Mouse (Mus musculus) gastrocnemius, postnatal 10 days (tissue): ENCODE results near the gene Ndfip2. TPM values are rescaled to one million over a fixed set of nuclear protein-coding genes. Genes with fewer than 3 reads are reported as not detected.

ENCODE experiments used
- DNase-seq: peaks from one replicate; pipeline ENCODE4 v3.0.0; 2021; ENCODE audit warnings: mixed read lengths
- total RNA-seq, 2 experiments: library from RNA; stranded (reverse); gene quantifications; 2 replicates each; pipeline ENCODE4 v1.2.3; 2021

Ndfip2 gene
- total RNA-seq, 2 experiments from 2014 or later: 17.9 to 19.4 TPM

- DNase-seq: no peak
Measured at GRCm38 (mm10) chr14:105284062-105284461, 25.7 kb downstream of the Ndfip2 start.

GRCm38 (mm10) chr14:105287557-105287956 lies 29.2 kb downstream of the Ndfip2 start:
- DNase-seq: no peak

DNA sequence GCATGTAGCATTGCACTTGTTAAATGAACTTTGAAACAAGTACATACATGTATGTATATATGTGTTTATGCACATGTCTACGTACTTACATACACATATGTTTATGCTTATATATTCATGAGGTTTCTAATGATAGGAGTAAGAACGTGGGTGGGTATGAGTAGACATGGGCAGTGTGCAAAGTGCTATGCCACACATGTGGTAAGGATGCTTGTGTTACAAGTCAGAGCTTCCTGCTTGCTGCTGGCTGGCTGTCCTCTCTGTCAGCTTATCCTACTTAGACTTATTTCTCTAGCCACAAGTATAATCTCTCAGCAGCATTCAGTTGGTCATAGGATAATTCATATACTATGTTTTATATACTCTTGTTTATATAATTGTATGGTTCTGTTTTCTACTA lies 29.6 kb downstream of the Ndfip2 start:
- no peak for DNase-seq

DNA sequence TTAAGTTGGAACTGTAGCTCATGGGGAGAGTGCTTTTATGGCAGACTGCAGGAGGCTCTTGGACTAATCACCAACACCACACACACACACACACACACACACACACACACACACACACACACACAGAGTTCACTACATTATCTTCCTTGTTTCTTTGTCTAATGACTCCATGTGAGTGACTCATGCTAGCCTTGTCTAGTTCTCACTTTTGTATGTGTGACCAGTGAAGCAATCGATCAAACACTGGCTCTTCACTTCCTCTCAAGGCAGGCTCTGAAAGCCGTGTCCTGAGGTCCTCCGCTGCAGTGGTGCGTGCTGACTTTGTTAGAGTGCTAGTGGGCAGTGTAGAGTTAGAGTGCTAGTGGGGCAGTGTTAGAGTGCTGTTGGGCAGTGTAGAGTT lies 30.2 kb downstream of the Ndfip2 start:
- no peak for DNase-seq

DNA sequence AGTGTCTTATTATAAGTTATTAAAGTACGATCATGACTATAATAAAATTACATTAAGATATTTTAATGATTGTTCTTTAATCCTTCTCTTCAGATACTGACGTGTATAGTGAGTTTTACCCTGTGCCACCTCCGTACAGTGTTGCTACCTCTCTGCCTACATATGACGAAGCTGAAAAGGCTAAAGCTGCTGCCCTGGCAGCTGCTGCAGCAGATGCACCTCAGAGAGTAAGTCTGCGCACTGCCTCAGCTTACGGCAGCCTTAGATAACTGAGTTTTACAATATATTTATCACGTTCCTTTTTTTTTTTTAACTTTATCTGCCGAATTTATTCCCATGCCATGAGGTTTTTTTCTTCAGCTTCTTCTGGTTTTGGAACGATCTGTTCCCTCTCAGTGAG lies 33.8 kb downstream of the Ndfip2 start:
- DNase-seq: no peak

GRCm38 (mm10) chr14:105293777-105294176 lies 35.4 kb downstream of the Ndfip2 start:
- no peak for DNase-seq

GRCm38 (mm10) chr14:105295820-105296582 lies 37.6 kb downstream of the Ndfip2 start:
- DNase-seq: no peak

DNA sequence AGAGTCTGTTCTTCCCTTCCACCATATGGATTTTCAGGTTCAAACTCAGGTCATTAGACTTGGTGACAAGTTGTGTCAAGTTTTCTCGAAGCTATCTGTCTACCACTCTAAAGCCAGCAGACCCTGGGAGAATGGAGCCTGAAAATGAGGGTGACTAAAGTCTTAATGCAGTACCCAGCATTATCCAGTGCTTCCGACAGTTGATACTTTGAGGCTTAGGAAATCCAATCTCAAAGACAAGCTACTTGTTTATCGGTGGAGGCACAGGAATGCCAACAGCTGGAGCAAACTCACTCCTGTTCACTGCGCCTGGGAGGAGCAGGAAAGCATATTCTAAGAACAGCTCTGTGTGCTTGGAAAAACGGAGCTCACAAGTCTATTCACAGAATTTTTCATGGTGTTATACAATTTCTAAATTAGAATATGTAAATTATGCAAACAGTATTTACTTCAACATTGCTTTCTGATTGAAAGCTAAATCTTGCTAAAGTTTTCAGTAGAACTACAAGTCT lies 41.4 kb downstream of the Ndfip2 start:
- DNase-seq: no peak

DNA sequence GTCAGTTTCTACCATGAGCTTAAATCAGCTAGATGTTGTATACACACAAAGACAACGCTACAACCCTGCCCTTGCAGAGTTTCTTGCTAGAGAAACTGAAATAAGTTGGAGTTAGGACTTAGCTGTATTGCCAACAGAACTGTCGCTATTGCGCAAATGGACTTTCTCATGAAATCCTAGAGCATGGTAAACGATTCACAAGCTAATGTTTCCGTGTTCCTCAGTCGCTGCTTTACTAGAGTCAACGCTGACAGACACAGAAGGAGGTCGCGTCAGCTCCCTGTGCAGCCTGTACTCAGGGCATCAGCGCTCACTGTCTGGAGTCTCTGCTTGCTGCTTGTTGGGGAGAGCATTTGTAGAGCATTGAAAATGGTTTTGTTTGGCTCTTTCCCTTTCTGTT lies 42.2 kb downstream of the Ndfip2 start:
- no peak for DNase-seq

DNA sequence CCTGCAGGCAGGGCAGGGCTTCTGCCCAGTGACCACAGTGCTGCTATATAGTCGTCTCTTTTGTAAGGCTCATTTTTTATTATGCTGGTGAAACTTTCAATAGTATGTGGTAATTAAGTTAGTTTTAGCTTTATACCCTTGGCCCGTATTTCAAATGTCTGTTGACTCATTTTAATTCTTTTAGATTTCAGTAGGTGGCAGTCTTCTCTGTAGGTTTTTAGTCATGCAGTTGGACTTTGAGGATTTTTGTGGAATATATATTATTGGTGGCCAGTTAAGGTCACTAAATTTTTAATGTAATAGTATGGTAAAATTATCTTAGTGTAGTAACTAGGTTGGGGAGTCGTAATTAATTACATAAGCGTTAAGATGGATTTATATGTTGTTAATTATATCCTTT lies 44.3 kb downstream of the Ndfip2 start:
- no peak for DNase-seq

- DNase-seq: no peak
Measured at GRCm38 (mm10) chr14:105307716-105308115, 49.3 kb downstream of the Ndfip2 start.

DNA sequence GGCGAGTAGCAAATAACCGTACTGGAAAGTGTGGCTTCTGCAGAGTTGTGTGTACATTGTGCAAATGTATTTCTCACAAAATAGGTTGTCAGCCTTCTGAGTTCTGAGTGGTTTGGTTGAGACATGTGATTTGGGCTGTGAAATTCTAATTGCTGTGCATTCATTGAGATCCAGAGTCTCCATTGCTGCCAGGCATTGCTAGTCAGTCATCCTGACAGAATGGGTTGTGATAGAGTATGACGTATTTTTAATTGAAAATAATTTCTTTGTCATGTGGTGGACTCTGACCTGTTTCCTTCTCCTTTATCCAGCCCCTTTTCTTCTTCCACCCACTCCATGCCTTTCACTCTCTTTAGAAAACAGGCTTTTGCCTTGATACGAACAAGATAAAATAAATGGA lies 54.0 kb downstream of the Ndfip2 start:
- no peak for DNase-seq

- DNase-seq: no peak
Measured at GRCm38 (mm10) chr14:105312944-105313343, 54.6 kb downstream of the Ndfip2 start.

GRCm38 (mm10) chr14:105313877-105314276 lies 55.5 kb downstream of the Ndfip2 start:
- no peak for DNase-seq

GRCm38 (mm10) chr14:105321712-105322111 lies 63.3 kb downstream of the Ndfip2 start:
- no peak for DNase-seq

- no peak for DNase-seq
Measured at GRCm38 (mm10) chr14:105322829-105323228, 64.5 kb downstream of the Ndfip2 start.

- DNase-seq: no peak
Measured at GRCm38 (mm10) chr14:105323448-105323847, 65.1 kb downstream of the Ndfip2 start.

DNA sequence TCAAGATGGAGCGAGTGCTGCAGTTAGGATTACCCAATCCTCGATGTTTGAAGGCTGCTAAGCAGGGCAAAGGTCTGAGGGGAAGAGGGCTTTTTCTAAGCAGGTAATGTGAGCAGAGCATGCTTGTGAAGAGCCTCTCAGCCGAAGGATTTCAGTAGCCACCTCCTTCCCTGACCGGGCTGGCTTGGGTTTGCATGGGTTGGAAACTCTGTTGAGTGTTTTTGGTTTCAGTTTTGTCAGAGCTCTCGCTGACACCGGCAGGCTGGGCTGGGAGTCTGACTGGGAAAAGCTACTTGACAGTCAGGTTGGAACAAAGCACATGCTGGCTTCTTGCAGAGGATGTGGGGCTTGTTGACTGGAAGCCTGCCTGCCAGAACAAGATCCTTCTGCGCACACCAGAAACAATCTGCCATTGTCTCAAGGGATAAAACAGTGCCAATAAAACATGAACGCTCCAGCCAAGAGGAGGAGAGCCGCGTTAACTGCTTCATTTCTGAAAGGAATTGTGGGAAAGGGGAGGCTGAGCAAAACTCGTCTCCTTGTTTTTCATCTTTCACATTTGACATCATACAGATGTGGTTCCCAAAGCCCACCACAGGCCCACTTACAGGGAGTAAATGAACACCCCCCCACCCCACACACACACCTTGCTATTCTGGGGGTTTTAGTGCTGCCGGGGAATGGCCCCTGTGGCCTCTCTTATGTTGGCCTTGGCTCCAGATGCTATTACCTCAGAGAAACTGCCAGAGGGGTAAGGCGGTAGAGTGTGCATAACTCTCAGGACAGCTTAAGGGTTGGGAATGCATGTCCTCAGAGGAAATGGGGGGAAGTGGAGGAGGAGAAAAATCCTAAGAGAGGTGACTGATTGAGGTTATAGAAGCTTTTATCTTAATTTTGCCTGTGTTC lies 70.3 kb downstream of the Ndfip2 start:
- DNase-seq: peak; percentile 61

GRCm38 (mm10) chr14:105333475-105334094 lies 75.2 kb downstream of the Ndfip2 start:
- DNase-seq: no peak

GRCm38 (mm10) chr14:105341765-105342164 lies 83.4 kb downstream of the Ndfip2 start:
- no peak for DNase-seq

GRCm38 (mm10) chr14:105354121-105354520 lies 95.7 kb downstream of the Ndfip2 start:
- no peak for DNase-seq
